Mouse (Mus musculus): Measurements from ENCODE around the gene Zfp853. TPM values are rescaled to one million over a fixed set of nuclear protein-coding genes. Genes with fewer than 3 reads are reported as not detected.

The Zfp853 gene
- 0.06 TPM in 1 of 2 replicates, not detected in the other for polyA plus RNA-seq (2016; fragmentation: Nextera tagmentation; extraction: Ambion mirVana)

DNA sequence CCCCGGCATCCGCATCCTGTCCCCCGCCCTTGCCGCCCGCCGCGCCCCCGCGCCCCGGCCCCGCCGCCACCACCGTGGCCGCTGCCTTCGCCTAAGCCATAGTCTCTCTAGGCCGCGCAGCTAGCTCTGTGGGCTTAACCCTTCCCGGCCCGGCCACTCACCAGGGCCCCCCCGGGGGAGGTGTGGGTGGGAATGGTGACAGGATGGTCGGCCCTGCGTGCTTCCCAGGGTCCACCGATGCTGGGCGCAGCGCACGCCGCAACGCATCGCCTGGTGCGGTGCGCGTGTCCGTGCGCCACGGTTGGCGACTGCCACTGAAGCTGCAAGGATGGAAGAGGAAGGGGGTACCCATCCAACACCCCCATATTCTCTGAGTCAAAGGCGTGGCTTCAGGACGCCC lies at the start of gene Zfp853:
Gene Zfp853, minus strand, starts transcription at position 220 of the 400 bp plus-strand sequence.
- Histone ChIP-seq H3K4me3 (peak within 1 kb of the TSS; percentile 61), H3K4me1 (peaks cover 22% of the 10 kb centered on the region), H3K27me3 (ENCODE audit: low read depth, poor library complexity, severe bottlenecking) (peaks cover 67% of the 10 kb centered on the region), H3K27ac (peak within 1 kb of the TSS; percentile 67), H3K36me3 (peaks cover 9% of the 10 kb centered on the region), H3K9me3 (replicated peaks) (no peaks in the 10 kb centered on the region)
- DNase-seq (ENCODE audit: low spot score), result peak; percentile 63
- 5% methylated on average over 28 of the region's 38 CpGs for WGBS

GRCm38 (mm10) chr5:143339603-143340002 lies 46.2 kb upstream of the Zfp853 start:
- no peaks in the 10 kb centered on the region for H3K27me3 ChIP-seq (ENCODE audit: low read depth, poor library complexity, severe bottlenecking)
- no peak overlapping the region for H3K27ac ChIP-seq
- H3K9me3 ChIP-seq (replicated peaks), result no peaks in the 10 kb centered on the region
- no peak for DNase-seq (ENCODE audit: low spot score)
- no peaks in the 10 kb centered on the region for H3K36me3 ChIP-seq
- no peaks in the 10 kb centered on the region for H3K4me1 ChIP-seq
- WGBS, result 54% methylated on average over 6 of the region's 6 CpGs
- H3K4me3 ChIP-seq, result no peak overlapping the region

DNA sequence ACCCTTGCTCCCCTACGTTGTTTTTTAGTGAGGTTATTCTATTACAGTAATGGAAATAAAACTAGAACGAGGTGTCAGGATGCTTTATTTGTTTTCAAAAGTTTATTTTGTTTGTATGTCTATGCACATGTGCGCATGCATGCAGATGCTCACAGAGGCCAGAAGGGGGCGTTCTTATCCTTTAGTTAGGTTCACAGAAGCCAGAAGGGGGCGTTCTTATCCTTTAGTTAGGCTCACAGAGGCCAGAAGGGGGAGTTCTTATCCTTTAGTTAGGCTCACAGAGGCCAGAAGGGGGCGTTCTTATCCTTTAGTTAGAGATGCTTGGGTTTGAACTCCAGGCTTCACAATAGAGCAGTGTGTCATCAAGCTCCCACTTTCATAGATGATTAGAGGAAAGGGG lies 43.1 kb upstream of the Zfp853 start:
- DNase-seq (ENCODE audit: low spot score), result no peak
- no peaks in the 10 kb centered on the region for H3K4me1 ChIP-seq
- H3K9me3 ChIP-seq (replicated peaks), result no peaks in the 10 kb centered on the region
- no peak overlapping the region for H3K27ac ChIP-seq
- 69% methylated on average over 6 of the region's 6 CpGs for WGBS
- no peaks in the 10 kb centered on the region for H3K36me3 ChIP-seq
- no peaks in the 10 kb centered on the region for H3K27me3 ChIP-seq (ENCODE audit: low read depth, poor library complexity, severe bottlenecking)
- no peak overlapping the region for H3K4me3 ChIP-seq

GRCm38 (mm10) chr5:143335089-143335460 lies 41.7 kb upstream of the Zfp853 start:
- WGBS, result 81% methylated on average over 7 of the region's 7 CpGs
- Histone ChIP-seq H3K27ac (no peak overlapping the region), H3K4me1 (peaks cover 3% of the 10 kb centered on the region), H3K4me3 (no peak overlapping the region), H3K27me3 (ENCODE audit: low read depth, poor library complexity, severe bottlenecking) (no peaks in the 10 kb centered on the region), H3K36me3 (no peaks in the 10 kb centered on the region), H3K9me3 (replicated peaks) (no peaks in the 10 kb centered on the region)
- no peak for DNase-seq (ENCODE audit: low spot score)

DNA sequence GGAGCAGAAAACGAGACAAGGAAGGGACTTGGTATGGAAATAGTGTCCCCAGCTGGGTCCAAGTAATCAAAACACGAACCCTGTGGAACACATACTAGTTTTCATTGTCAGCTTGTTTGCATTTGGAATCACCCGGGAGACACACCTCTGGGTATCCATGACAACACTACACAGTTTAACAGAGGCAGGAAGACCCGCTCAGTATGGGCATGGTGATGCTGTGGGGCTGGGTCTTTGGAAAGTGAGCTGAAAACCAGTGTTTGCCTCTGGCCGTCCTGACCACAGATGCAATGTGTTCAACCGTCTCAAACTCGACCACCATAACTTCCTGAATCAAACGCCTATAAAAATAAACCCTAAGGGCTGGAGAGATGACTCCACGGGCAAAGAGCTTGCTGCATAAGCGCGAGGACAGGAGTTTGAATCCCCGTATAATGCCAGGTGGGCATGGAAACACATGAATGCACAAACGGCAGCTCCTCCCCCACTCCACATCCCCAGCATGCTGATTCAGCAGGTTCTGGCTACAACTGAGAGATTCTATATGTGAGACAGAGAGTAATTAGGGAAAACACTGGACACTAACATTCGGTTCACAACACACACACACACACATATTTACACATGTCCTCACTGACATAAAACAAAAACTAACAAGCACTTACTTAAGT lies 41.1 kb upstream of the Zfp853 start:
- Histone ChIP-seq H3K27me3 (ENCODE audit: low read depth, poor library complexity, severe bottlenecking) (no peaks in the 10 kb centered on the region), H3K27ac (no peak overlapping the region), H3K4me1 (peaks cover 8% of the 10 kb centered on the region), H3K36me3 (no peaks in the 10 kb centered on the region), H3K4me3 (no peak overlapping the region), H3K9me3 (replicated peaks) (no peaks in the 10 kb centered on the region)
- no peak for DNase-seq (ENCODE audit: low spot score)
- 77% methylated on average over 14 of the region's 14 CpGs for WGBS

DNA sequence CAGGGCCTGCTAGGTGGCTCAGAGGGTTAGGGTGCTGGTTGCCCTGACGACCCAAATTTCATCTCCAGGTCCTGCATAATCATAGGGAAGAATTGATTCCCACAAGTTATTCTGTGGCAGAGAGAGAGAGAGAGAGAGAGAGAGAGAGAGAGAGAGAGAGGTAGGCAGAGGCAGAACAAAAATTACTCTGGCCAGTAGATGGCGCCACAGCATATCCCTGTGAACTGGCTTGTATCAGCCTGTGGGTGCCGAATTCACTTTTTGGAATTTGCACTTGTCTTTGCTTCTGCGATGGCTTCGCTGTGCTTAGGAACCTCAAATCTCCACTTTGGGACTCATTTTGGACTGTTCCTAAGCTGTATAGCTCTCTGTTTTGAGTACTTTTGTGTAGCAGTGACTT lies 40.4 kb upstream of the Zfp853 start:
- peaks cover 9% of the 10 kb centered on the region for H3K4me1 ChIP-seq
- 26% methylated on average over 5 of the region's 5 CpGs for WGBS
- no peaks in the 10 kb centered on the region for H3K36me3 ChIP-seq
- no peak overlapping the region for H3K4me3 ChIP-seq
- no peak overlapping the region for H3K27ac ChIP-seq
- peak; percentile 82 for DNase-seq (ENCODE audit: low spot score)
- H3K9me3 ChIP-seq (replicated peaks), result no peaks in the 10 kb centered on the region
- H3K27me3 ChIP-seq (ENCODE audit: low read depth, poor library complexity, severe bottlenecking), result no peaks in the 10 kb centered on the region

GRCm38 (mm10) chr5:143328690-143329495 lies 35.5 kb upstream of the Zfp853 start, which contains the start of gene Zdhhc4:
Zdhhc4 (minus strand) TSS chr5:143329256.
- peaks cover 33% of the 10 kb centered on the region for H3K36me3 ChIP-seq
- DNase-seq (ENCODE audit: low spot score), result peak; percentile 93
- no peaks in the 10 kb centered on the region for H3K9me3 ChIP-seq (replicated peaks)
- H3K4me1 ChIP-seq, result peaks cover 23% of the 10 kb centered on the region
- H3K27ac ChIP-seq, result peak within 1 kb of the TSS; percentile 87
- no peaks in the 10 kb centered on the region for H3K27me3 ChIP-seq (ENCODE audit: low read depth, poor library complexity, severe bottlenecking)
- peak within 1 kb of the TSS; percentile 73 for H3K4me3 ChIP-seq
- WGBS, result under 1% methylated on average over 57 of the region's 57 CpGs

DNA sequence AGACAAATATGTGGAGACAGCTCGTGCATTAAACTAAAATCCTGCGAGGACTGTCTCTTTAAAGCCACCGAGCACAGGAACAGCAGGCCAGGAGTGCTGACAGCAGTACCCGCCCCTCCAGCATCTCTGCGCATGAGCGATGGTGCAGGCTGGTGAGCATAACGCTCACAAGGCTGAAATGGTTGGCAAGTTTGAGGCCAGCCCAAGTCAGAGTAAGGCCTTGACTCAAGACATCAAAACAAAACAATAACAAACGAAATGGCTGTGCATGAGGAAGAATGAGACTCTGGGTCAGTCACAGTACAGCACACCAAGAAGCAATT lies 23.8 kb upstream of the Zfp853 start:
- WGBS, result 94% methylated on average over 8 of the region's 8 CpGs

DNA sequence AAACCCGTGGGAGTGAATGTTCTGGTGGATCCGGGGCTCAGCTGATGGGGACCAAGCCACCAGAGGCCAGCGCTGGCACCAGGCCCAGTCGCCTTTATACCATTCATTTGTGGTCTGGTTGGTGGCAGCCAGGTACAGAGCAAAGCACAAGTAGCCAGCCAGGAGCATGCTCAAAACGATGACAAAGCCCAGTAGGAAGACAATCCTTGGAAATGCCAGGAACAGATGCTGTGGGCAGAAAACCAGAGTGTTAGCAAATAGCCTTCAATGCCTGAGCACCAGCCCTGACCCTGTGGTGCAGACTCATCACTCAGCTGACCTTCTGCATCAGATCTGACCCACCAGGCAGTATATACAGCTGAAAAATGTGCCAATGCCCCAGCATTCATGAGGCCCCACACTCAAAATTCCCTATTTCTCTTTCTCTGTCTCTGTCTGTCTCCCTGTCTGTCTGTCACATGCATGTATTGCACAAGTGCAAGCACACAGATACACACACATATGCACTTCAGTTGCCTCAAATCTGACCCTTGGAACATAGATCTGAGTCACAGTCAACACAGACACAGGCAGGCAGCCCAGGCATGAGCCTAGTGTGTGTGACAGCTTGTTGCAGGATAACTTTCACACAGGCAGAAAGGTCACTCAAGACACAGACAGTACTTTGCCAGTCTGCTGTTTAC lies 23.3 kb upstream of the Zfp853 start:
- H3K27ac ChIP-seq, result no peak overlapping the region
- no peaks in the 10 kb centered on the region for H3K9me3 ChIP-seq (replicated peaks)
- WGBS, result 92% methylated on average over 5 of the region's 5 CpGs
- H3K36me3 ChIP-seq, result peaks cover 80% of the 10 kb centered on the region
- H3K4me1 ChIP-seq, result peaks cover 25% of the 10 kb centered on the region
- no peaks in the 10 kb centered on the region for H3K27me3 ChIP-seq (ENCODE audit: low read depth, poor library complexity, severe bottlenecking)
- no peak overlapping the region for H3K4me3 ChIP-seq
- no peak for DNase-seq (ENCODE audit: low spot score)

More for the DNA sequence above, 23.8 kb upstream of the Zfp853 start:
- Histone ChIP-seq H3K27ac (no peak overlapping the region), H3K4me3 (no peak overlapping the region), H3K36me3 (peaks cover 80% of the 10 kb centered on the region), H3K4me1 (peaks cover 24% of the 10 kb centered on the region), H3K9me3 (replicated peaks) (no peaks in the 10 kb centered on the region), H3K27me3 (ENCODE audit: low read depth, poor library complexity, severe bottlenecking) (no peaks in the 10 kb centered on the region)
- no peak for DNase-seq (ENCODE audit: low spot score)

- peaks cover 80% of the 10 kb centered on the region for H3K36me3 ChIP-seq
- peak overlapping the region; percentile 99 for H3K27ac ChIP-seq
- no peak for DNase-seq (ENCODE audit: low spot score)
- peak overlapping the region; percentile 88 for H3K4me3 ChIP-seq
- no peaks in the 10 kb centered on the region for H3K27me3 ChIP-seq (ENCODE audit: low read depth, poor library complexity, severe bottlenecking)
- H3K9me3 ChIP-seq (replicated peaks), result no peaks in the 10 kb centered on the region
- WGBS, result 13% methylated on average over 8 of the region's 8 CpGs
- H3K4me1 ChIP-seq, result peaks cover 31% of the 10 kb centered on the region
Observed at GRCm38 (mm10) chr5:143315514-143315888, 22.1 kb upstream of the Zfp853 start.

DNA sequence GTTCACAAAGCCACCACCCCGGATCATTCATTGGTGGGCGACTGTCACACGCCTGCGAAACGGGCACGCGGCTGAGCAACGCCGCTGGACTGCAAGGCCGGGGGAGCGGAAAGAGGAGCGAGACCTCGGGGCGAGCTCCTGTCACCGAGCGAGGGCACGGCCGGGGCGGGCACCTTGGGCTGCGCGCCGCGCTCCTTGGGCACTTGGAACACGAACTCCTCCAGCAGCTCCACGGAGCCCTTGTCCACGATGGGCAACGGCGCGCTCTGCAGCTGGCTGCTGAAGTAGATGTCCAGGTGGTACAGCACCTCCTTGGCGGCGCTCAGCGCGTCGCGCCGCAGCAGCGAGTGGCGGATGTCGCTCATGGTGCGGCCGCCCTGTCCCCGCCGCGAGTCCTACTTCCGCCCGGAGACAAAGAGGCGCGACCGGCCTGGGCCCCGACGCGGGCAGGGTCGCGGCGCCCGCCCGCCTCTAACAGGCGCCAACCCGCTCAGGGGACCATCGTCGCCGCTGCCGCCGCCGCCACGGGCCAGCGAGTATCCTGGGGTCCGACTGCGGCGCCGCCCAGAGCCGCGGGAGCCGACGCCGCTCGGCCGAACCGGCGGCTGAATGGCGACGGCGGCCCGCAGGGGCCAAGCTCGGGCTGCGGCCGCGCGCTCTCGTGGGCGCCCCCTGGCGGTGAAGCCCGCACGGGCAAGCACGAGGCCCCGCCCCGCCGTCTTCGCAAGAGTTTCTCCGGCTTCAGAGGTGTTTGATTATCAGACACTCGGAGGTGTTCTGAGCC lies 21.5 kb upstream of the Zfp853 start, which contains the start of gene E130309D02Rik:
Gene E130309D02Rik, minus strand, starts transcription at position 631 of the 784 bp plus-strand sequence.
- H3K4me3 ChIP-seq, result peak within 1 kb of the TSS; percentile 88
- peaks cover 31% of the 10 kb centered on the region for H3K4me1 ChIP-seq
- DNase-seq (ENCODE audit: low spot score), result peak; percentile 95
- H3K9me3 ChIP-seq (replicated peaks), result no peaks in the 10 kb centered on the region
- peaks cover 80% of the 10 kb centered on the region for H3K36me3 ChIP-seq
- H3K27ac ChIP-seq, result peak within 1 kb of the TSS; percentile 99
- no peaks in the 10 kb centered on the region for H3K27me3 ChIP-seq (ENCODE audit: low read depth, poor library complexity, severe bottlenecking)
- WGBS, result under 1% methylated on average over 98 of the region's 101 CpGs

DNA sequence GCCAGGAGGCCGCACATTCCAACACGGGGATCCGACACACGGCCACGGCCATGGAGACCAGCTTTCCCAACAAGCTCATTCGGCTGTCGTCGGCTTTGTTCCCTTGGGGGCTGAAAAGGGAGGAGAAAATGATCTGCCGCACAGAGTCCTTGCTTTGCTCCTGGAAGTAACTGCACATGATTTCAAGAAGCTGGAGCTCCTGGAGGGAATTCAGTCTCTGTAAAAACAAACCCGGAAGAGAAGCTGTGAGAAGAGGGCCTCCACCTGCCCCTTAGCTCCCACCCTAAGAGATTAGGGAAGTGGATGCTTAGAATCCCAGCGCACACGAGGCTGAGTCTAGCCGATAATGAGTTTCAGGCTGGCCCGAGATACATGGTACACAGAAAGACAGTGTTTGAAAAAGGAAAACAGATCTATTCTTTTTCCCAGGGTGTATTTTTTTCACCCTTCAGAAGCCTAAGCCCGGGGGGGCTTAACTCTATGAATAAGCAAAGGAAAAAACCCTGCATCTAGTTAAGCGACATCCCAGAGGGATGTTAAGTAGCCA lies 20.8 kb upstream of the Zfp853 start:
- H3K4me1 ChIP-seq, result peaks cover 31% of the 10 kb centered on the region
- no peaks in the 10 kb centered on the region for H3K9me3 ChIP-seq (replicated peaks)
- peaks cover 80% of the 10 kb centered on the region for H3K36me3 ChIP-seq
- peak; percentile 48 for DNase-seq (ENCODE audit: low spot score)
- no peaks in the 10 kb centered on the region for H3K27me3 ChIP-seq (ENCODE audit: low read depth, poor library complexity, severe bottlenecking)
- WGBS, result 10% methylated on average over 16 of the region's 16 CpGs
- peak overlapping the region; percentile 88 for H3K4me3 ChIP-seq
- H3K27ac ChIP-seq, result peak overlapping the region; percentile 99

Data from limb, embryonic 10.5 days (tissue).